17 mouse cellular contexts compared by ENCODE assay signal in the genomic region with DNA sequence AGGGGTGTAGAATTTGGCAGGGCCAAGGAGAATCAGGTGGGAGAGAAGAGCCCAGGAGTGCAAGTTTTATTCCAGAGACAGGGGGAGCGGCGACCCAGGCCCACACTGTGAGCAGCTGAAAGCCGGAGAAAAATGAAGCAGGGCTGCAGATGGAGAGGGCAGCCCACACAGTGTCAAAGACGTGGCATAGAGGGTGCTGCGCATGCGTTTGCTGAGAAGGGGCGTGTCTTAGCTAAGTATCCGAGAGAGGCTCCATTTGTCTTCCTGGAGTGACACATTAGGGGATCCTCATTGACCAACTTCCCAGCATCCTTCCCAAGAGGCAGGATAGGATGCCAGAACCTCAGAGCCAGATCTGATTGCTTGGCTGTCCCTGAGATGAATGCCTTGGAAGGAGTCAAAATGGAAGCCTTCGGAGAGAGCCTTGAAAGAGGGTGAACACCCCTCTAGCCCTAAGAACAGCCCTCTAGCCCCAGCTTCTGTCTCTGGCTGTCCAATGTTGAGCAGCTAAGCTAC. TPM values are rescaled to one million over a fixed set of nuclear protein-coding genes. Genes with fewer than 3 reads are reported as not detected.
DNase-seq lines count a peak whose midpoint lies in the region; ATAC-seq and TF ChIP-seq lines count a peak whose summit lies in the region.
"Had no signal": no experiment of that assay in that cellular context is flagged by ENCODE, and none has a peak within 500 bp of the region (broad histone marks: within the 10 kb centered on the region; RNA-seq: fewer than 3 reads in every experiment).

No protein-coding gene starts in this region.

- H3K9ac ChIP-seq in hindbrain, embryonic 14.5 days = no peak overlapping the region
- H3K9ac ChIP-seq in midbrain, embryonic 14.5 days (replicated peaks; ENCODE audit: low read length) = no peak overlapping the region
- H3K9ac ChIP-seq in midbrain, embryonic 16.5 days (ENCODE audit: low read depth, low read length) = no peak overlapping the region
- no peak overlapping the region for H3K9ac ChIP-seq in limb, embryonic 14.5 days (ENCODE audit: low read depth, low read length, severe bottlenecking)
- H3K9ac ChIP-seq: heart, embryonic 13.5 days; liver, embryonic 14.5 days; stomach, embryonic 15.5 days had no signal

- H3K36me3 ChIP-seq in hindbrain, embryonic 10.5 days = no peaks in the 10 kb centered on the region
- H3K36me3 ChIP-seq in hindbrain, embryonic 14.5 days (replicated peaks; ENCODE audit: control insufficient read depth, insufficient read depth) = no peaks in the 10 kb centered on the region
- no peaks in the 10 kb centered on the region for H3K36me3 ChIP-seq in midbrain, embryonic 14.5 days (ENCODE audit: control insufficient read depth, insufficient read depth, low read length)
- no peaks in the 10 kb centered on the region for H3K36me3 ChIP-seq in midbrain, embryonic 16.5 days (ENCODE audit: control insufficient read depth, insufficient read depth, low read length)
- no peaks in the 10 kb centered on the region for H3K36me3 ChIP-seq in limb, embryonic 14.5 days (ENCODE audit: control insufficient read depth, insufficient read depth, low read length)
- H3K36me3 ChIP-seq: heart, embryonic 13.5 days; stomach, embryonic 15.5 days had no signal

- H3K9me3 ChIP-seq in hindbrain, embryonic 10.5 days = no peaks in the 10 kb centered on the region
- no peaks in the 10 kb centered on the region for H3K9me3 ChIP-seq in hindbrain, embryonic 14.5 days (ENCODE audit: control insufficient read depth, low read length)
- H3K9me3 ChIP-seq in midbrain, embryonic 14.5 days (ENCODE audit: control insufficient read depth, low read length) = no peaks in the 10 kb centered on the region
- no peaks in the 10 kb centered on the region for H3K9me3 ChIP-seq in midbrain, embryonic 16.5 days (replicated peaks; ENCODE audit: control insufficient read depth, low read length, poor library complexity, severe bottlenecking)
- H3K9me3 ChIP-seq in limb, embryonic 14.5 days (ENCODE audit: control insufficient read depth, low read length) = no peaks in the 10 kb centered on the region
- H3K9me3 ChIP-seq: heart, embryonic 13.5 days; stomach, embryonic 15.5 days had no signal

- H3K4me2 ChIP-seq in hindbrain, embryonic 14.5 days (replicated peaks) = no peak overlapping the region
- no peak overlapping the region for H3K4me2 ChIP-seq in midbrain, embryonic 14.5 days (ENCODE audit: low read length)
- H3K4me2 ChIP-seq in midbrain, embryonic 16.5 days (ENCODE audit: low read length) = no peak overlapping the region
- H3K4me2 ChIP-seq in limb, embryonic 14.5 days (replicated peaks; ENCODE audit: low read depth, low read length, severe bottlenecking) = 0 out of 2 replicates have a peak overlapping the region, but pooled peaks have one; percentile 10
- H3K4me2 ChIP-seq: heart, embryonic 13.5 days; stomach, embryonic 15.5 days had no signal

- no peak overlapping the region for H3K4me3 ChIP-seq in hindbrain, embryonic 10.5 days
- no peak overlapping the region for H3K4me3 ChIP-seq in hindbrain, embryonic 14.5 days (replicated peaks; ENCODE audit: low read length)
- no peak overlapping the region for H3K4me3 ChIP-seq in midbrain, embryonic 14.5 days (replicated peaks; ENCODE audit: low read depth, low read length)
- no peak overlapping the region for H3K4me3 ChIP-seq in midbrain, embryonic 16.5 days (ENCODE audit: low read depth, low read length)
- H3K4me3 ChIP-seq in limb, embryonic 14.5 days (replicated peaks; ENCODE audit: low read length) = no peak overlapping the region
- H3K4me3 ChIP-seq: erythroblast, embryonic 14.5 days; heart, embryonic 13.5 days; myocyte; stomach, embryonic 15.5 days had no signal

- no peak for ATAC-seq in hindbrain, embryonic 14.5 days (ENCODE audit: low FRiP score)
- no peak for ATAC-seq in midbrain, embryonic 14.5 days (ENCODE audit: low FRiP score, low TSS enrichment)
- ATAC-seq in midbrain, embryonic 16.5 days = no peak
- no peak for ATAC-seq in limb, embryonic 14.5 days (ENCODE audit: low FRiP score, low read depth)
- ATAC-seq: Patski had no signal

- 43% methylated on average over 9 of the region's 9 CpGs for WGBS in hindbrain, embryonic 10.5 days
- 35% methylated on average over 9 of the region's 9 CpGs for WGBS in hindbrain, embryonic 14.5 days
- WGBS in midbrain, embryonic 14.5 days = 41% methylated on average over 9 of the region's 9 CpGs
- WGBS in midbrain, embryonic 16.5 days = 35% methylated on average over 9 of the region's 9 CpGs
- WGBS in limb, embryonic 14.5 days = 37% methylated on average over 9 of the region's 9 CpGs

- H3K4me1 ChIP-seq in hindbrain, embryonic 10.5 days (replicated peaks) = peaks cover 48% of the 10 kb centered on the region
- H3K4me1 ChIP-seq in hindbrain, embryonic 14.5 days (replicated peaks; ENCODE audit: control insufficient read depth, insufficient read depth, low read length) = peaks cover 9% of the 10 kb centered on the region; the same call in 1 of the 2 replicates
- peaks cover 8% of the 10 kb centered on the region for H3K4me1 ChIP-seq in midbrain, embryonic 14.5 days (ENCODE audit: control insufficient read depth, insufficient read depth, low read length)
- H3K4me1 ChIP-seq in midbrain, embryonic 16.5 days (ENCODE audit: control insufficient read depth, insufficient read depth, low read length) = peaks cover 5% of the 10 kb centered on the region; the same call in 1 of the 2 replicates
- H3K4me1 ChIP-seq in limb, embryonic 14.5 days (ENCODE audit: control insufficient read depth, insufficient read depth, low read length) = peaks cover 19% of the 10 kb centered on the region

- 0 out of 2 replicates have a peak overlapping the region, but pooled peaks have one; percentile 35 for H3K27ac ChIP-seq in hindbrain, embryonic 10.5 days
- no peak overlapping the region for H3K27ac ChIP-seq in hindbrain, embryonic 14.5 days
- no peak overlapping the region for H3K27ac ChIP-seq in midbrain, embryonic 14.5 days (replicated peaks; ENCODE audit: low read depth, low read length)
- no peak overlapping the region for H3K27ac ChIP-seq in midbrain, embryonic 16.5 days (ENCODE audit: low read length)
- H3K27ac ChIP-seq in limb, embryonic 14.5 days (replicated peaks; ENCODE audit: low read depth, low read length) = no peak overlapping the region
- H3K27ac ChIP-seq: heart, embryonic 13.5 days; liver, embryonic 14.5 days; stomach, embryonic 15.5 days had no signal

- peaks cover 7% of the 10 kb centered on the region; the same call in 1 of the 2 replicates for H3K27me3 ChIP-seq in hindbrain, embryonic 10.5 days (ENCODE audit: insufficient read depth, poor library complexity, severe bottlenecking)
- no peaks in the 10 kb centered on the region for H3K27me3 ChIP-seq in hindbrain, embryonic 14.5 days (ENCODE audit: control insufficient read depth, insufficient read depth, low read length)
- no peaks in the 10 kb centered on the region for H3K27me3 ChIP-seq in midbrain, embryonic 14.5 days (ENCODE audit: control insufficient read depth, insufficient read depth, low read length)
- no peaks in the 10 kb centered on the region for H3K27me3 ChIP-seq in midbrain, embryonic 16.5 days (ENCODE audit: control insufficient read depth, insufficient read depth, low read depth, low read length)
- no peaks in the 10 kb centered on the region for H3K27me3 ChIP-seq in limb, embryonic 14.5 days (ENCODE audit: control insufficient read depth, insufficient read depth, low read length)
- H3K27me3 ChIP-seq: Patski; stomach, embryonic 15.5 days had no signal

- DNase-seq in hindbrain, embryonic 10.5 days (ENCODE audit: low spot score) = no peak
- DNase-seq in hindbrain, embryonic 14.5 days (ENCODE audit: low spot score) = no peak
- peak; percentile 46 for DNase-seq in midbrain, embryonic 14.5 days
- DNase-seq in embryo, embryonic 10.5 days (ENCODE audit: low spot score) = peak; percentile 64
- no peak for DNase-seq in limb, embryonic 14.5 days (ENCODE audit: low spot score)
- DNase-seq in left cerebral cortex, adult 11 months (ENCODE audit: low spot score) = no peak
- DNase-seq in urinary bladder, postnatal 25 days (ENCODE audit: low spot score) = no peak
- DNase-seq: cerebellum, adult 18-20 months; kidney, postnatal 14 days; thymus, postnatal 4 days had no signal

- TF ChIP-seq POLR2A in limb, embryonic 14.5 days (IDR thresholded peaks at IDR 0.05; ENCODE audit: borderline replicate concordance, extremely low read depth, insufficient read depth, insufficient read length) = no peak

RNA-seq across cellular contexts. Expression of gene Crispld2, which starts 14.5 kb away (rescaled TPM):
- polyA plus RNA-seq in hindbrain, embryonic 10.5 days (2016; fragmentation: Nextera tagmentation; extraction: Ambion mirVana) = 3.8 and 4.6 TPM in 2 replicates
- 1.4 and 2.0 TPM in 2 replicates for polyA plus RNA-seq in hindbrain, embryonic 14.5 days (2014; fragmentation: Nextera tagmentation; extraction: Ambion mirVana)
- 0.66 and 1.1 TPM in 2 replicates for polyA plus RNA-seq in midbrain, embryonic 14.5 days (2014; fragmentation: Nextera tagmentation; extraction: Ambion mirVana)
- 2.0 and 2.4 TPM in 2 replicates for polyA plus RNA-seq in midbrain, embryonic 16.5 days (2015; fragmentation: Nextera tagmentation; extraction: Ambion mirVana)
- 7.5 and 8.6 TPM in 2 replicates for polyA plus RNA-seq in limb, embryonic 14.5 days (2012; rRNA removed)
- 3.9 and 4.5 TPM in 2 replicates for polyA plus RNA-seq in limb, embryonic 14.5 days (2014; fragmentation: Nextera tagmentation; extraction: Ambion mirVana)
- polyA plus RNA-seq: erythroblast, embryonic 14.5 days had no signal

Comparison
In these comparisons a context has a peak if more than half of its experiments do, and no peak if none do; other contexts are left out.
1. DNase-seq: peak in midbrain, embryonic 14.5 days (single experiment) and embryo, embryonic 10.5 days (single experiment); none in hindbrain, embryonic 10.5 days (single experiment), hindbrain, embryonic 14.5 days (single experiment), limb, embryonic 14.5 days (single experiment), left cerebral cortex, adult 11 months (single experiment) and urinary bladder, postnatal 25 days (single experiment).